Mouse (Mus musculus) monocyte, adult 2 months (primary cell): ENCODE measurements around the gene Sfrp2.

ENCODE experiments used
- DNase-seq, 2 experiments: peaks; one replicate each; pipeline ENCODE4 v3.0.0; 2022; ENCODE audit warnings: low spot score in 2 of 2, low read depth in 1 of 2

The Sfrp2 gene

DNA sequence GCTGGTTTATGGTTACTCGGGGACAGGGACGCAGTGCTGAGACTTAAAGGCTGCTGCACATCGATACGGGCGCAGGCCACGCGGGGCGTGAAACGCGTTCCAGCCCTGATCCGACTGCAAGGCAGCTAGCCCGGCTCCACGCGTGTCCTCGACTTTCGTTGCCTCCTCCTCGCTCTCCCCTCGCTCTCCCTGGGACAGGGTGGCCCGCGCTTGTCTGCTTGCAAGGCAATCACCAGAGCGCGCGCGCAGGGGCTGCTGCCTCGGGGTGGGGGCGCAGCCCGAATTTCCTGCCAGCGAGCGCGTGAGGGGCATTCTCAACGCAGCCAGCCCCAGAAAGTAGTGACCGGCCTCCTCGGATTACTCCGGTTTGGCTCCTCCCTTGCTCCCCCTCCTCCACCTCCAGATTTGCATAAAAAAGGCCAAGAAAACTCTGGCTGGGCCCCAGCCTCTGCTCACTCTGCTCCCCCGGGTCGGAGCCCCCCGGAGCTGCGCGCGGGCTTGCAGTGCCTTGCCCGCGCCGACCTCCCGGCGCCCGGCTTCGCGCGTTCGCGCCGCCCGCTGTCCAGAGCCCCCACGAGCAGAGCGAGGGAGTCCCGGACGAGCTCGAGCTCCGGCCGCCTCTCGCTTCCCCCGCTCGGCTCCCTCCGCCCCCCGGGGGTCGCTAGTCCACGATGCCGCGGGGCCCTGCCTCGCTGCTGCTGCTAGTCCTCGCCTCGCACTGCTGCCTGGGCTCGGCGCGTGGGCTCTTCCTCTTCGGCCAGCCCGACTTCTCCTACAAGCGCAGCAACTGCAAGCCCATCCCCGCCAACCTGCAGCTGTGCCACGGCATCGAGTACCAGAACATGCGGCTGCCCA lies at the start of gene Sfrp2:
Gene Sfrp2 (plus strand): TSS at position 451 of the 855 bp plus-strand sequence.
- no peak for DNase-seq

DNA sequence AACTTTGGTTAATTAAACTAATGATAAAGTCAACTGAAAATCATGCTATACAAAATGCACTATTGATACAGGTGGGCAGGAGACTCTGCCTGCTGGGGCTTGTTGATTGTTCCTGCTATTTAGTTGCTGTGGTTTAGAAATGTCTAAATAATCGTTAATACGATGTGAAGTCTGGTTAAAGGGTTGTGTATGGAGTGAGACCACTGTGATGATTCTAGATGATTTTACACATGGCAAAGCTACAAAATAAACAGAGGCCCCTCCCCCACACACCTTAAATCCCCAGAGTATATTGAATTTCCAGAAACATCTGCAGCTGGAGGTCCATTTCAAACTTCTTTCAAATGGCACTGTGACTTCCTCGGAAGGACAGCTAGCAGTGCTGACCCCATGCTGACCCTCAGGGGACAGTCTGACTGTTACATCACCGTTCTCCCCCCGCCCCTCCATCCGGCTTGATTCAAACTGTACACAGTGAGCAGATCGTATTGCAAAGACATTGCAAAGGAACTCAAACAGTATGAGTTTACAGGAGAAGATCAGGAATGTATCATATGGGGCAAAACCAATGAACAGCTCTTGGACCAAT lies 48.4 kb upstream of the Sfrp2 start:
- DNase-seq = no peak

DNA sequence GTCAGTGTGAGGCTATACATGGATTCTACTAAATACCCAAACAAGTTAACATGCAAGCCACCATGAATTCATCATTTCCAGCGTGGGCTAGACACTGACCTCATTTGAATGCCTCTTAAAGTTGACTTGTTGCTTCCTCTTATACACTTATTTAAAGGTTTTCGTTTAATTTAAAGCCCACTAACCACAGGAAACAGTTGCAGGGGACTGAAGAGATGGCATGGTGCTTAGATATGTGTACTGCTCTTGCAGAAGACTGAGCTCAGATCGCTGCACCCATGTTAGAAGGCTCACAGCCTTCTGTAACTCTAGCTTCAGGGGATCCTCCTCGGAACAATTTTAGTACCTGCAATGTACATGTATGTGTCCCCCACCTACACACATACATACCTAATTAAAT lies 47.5 kb upstream of the Sfrp2 start:
- DNase-seq = no peak

DNA sequence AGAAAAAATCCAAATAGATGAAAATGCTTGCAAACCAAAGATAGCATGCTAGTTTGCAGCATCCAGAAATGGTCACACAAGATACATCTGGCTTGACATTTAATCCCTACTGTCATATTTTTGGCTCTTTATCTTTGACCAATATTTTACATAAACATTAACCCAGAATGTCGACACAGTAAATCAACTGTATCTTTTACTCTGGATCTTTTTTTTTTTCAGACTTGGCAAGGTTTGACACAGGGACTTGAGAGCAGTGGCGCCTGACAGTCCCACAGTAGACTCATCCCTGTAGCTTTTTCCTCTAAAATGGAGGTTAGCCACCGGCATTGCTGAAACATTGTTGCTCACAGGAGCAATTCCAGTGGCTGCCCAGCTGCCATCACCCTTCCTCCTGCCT lies 37.9 kb upstream of the Sfrp2 start:
- DNase-seq = no peak

DNA sequence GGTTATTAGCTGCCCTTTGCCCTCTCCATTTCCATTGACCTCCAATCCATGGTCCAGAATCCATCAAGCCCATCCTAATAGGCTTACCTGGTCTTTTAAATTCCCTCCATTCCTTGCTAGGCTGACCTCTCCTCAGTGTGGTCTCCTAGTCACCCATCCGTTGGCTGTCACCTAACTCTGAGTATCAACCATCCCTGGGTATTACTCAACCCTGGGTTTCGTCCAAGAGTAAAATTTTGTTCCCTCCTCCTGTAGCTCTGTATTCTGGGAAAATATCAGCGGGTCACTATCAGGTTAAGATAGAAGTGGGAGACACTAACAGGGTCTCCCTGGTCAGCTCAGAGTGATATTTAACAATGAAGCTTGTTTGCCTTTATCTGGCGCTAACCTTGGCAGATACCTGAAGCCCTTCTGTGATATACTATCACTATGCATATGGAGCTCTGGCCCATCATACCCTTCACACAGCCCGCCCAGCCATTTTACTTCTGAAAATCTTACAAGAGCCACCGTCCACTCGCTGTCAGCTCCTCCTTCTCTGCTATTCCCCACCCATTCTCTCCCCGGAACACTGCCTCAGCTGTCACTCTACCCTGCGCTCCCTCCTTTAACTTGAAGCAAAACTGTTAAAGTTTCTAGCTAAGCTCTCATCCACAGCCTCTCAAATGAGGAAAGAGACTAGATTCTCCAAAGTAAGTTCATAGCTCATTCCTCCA lies 37.3 kb upstream of the Sfrp2 start:
- DNase-seq = no peak

DNA sequence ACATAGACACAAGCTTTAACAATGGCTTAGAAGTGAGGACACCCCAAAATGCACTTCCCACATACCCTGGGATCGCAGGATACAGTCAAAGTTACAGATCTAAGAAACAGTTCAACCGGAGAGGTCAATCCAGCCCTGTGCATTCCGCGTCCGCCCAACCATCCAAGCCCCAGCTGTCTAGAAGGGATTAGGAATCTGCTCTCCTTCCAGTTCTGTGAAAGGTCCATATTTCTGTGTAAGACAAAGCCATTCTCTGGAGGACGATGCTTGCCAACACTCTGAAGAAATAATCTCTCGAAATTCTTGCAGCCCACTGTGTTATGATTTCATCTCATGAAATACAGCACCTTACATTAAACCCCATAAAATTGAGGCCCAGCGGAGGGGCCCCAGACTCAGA lies 32.1 kb upstream of the Sfrp2 start:
- DNase-seq = no peak

DNA sequence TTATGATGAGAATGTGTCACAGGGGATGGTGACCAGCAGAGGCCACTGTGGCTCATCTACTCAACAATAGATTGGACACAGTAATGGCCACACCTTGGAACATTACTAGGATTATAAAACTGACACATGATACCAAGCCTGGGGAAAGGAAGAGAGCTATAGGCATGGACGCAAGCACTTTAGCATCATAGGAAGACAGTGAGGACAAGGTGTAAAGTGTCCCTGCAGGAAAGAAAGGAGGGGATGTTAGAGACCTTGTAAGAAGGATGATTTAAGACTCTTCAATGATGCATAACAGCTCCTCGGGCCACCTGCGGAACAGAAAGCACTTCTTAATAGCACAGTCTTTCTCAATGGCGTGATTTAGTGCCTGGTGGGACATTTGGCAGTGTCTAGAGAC lies 29.1 kb upstream of the Sfrp2 start:
- no peak for DNase-seq

DNA sequence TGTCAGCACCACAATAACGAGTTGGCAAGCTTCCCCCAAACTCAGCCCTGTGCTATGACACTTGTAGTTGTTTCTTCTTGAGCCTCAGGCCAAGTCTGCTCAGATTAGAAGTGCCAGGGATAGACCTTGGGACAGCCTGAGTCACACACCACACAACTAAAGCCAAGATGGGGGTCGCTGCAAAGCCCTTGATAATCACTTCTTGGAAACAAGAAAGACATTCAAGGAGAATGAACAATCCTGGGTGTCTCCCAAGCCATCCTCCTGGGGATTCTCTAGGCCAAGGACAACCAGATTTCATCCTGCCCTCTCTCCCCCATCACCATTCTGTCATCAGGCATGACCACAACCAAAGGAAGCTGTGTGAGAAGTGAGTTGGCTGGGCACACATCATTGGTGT lies 25.9 kb upstream of the Sfrp2 start:
- DNase-seq = no peak

DNA sequence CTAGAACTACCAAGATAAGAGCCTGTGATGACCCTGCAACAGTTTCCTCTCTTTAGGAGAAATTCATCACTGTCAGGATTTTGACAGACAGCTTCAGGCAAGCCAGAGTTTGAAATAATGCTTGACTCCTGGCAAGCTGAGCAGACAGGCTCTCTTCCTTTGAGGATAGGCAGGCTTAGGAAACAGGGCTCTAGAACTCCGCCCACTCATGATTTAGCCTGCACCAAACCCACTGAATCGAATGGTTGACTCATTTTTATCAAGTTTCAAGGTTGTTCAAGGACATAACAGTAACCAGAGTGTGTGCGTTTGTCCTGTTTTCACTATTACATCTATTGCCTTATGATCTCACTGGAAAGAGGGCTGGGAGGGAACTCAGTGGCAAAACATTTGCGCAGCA lies 18.8 kb upstream of the Sfrp2 start:
- no peak for DNase-seq

DNA sequence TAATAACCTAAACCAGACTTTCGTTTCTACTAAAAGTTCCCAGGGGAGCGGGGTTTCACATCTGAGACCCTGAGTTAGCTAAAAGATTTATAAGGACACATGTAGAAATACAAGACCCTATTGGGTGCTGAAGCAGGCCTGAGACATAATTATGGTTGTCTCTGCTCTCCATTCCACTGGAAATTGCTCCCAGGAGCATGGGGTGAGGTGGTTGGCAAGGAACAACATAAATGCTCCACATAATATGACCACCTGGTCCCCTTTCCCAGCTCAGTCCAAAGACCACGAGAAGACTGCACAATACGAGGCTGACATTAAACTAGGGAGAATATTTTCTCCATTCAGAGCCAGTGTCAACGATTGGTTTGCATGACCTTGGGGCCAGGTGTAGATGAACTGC lies 18.2 kb upstream of the Sfrp2 start:
- DNase-seq = no peak

DNA sequence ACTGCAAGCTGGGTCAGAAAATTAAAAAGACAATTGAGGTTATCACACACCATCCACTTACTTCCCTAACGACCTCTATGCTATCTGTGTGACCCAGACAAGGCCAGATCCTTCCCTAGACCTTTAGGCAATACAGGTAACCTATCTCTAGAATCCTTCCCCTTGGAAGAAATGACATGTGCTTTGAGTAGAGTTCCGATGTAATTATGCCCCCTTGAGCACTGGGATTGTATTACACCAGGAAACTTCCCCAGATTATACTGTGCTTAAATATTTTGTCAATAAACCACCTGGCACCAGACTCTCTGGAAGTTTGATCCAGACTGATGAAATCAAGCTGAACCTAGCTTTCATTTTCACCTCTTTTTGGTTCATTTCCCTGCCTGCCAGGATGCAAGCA lies 14.5 kb upstream of the Sfrp2 start:
- no peak for DNase-seq

DNA sequence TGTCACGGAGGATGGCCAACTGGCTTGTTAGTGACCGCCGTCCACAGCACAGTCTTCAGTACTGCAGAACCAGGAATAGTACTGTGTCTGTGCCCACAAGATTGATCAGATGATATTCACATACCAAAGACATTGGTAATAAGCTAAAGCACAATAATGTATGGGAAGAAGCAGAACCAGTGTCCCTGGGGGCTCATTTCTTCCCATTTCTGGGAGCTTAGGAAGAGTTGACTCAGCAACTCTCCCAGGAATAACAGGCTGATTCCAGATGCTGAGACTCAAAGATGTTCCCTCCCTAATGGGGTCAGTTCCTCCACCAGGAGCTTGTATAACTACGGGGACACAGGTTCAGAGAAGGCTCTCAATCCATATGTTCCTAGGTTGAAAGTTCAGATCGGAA lies 13.9 kb upstream of the Sfrp2 start:
- no peak for DNase-seq

DNA sequence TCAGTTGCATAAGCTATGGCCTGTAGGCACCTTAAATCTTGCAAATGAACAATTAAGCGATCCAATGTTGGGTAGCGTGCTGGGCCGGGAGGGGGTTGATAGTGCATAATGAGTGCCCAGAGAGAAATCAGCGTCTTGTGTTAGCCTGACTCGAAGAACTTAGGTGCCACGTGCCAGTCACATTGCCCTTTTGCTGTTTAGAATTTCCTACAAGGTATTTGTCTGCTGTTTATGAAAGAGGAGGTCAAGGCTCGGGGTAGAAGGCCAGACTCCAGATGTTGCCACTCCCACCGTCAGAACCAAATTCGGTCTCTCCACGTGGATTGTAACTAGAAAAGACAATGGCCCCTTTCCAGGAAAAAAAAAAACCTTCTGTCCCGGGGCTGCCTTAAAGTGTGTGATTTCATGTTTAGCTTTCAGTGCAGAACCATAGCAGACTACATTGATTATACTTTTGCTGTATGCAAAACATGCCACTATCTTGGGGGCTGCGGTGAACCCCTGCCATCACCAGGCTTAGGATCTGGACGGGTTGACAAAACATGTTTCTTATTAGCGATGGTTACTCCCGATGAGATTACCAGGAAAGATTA lies 11.0 kb upstream of the Sfrp2 start:
- no peak for DNase-seq

DNA sequence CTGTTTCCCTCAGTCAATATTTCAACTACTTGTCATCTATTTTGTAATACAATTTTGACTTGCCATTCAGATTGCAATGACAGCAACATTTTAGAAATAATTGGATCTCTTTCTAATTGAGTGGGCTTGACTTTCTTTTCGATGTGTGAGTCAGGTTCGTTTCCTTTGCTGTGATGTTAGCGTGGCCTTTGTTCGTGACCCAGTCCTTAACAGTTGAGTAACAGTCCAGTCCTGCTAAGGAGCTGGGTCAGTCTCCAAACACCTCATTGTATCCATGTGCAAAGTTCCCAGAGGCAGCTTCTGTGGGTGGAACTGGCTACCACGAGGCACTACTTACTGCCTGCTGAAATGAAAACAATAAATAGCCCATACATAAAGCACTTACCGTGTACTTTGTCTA lies 10.5 kb upstream of the Sfrp2 start:
- no peak for DNase-seq

DNA sequence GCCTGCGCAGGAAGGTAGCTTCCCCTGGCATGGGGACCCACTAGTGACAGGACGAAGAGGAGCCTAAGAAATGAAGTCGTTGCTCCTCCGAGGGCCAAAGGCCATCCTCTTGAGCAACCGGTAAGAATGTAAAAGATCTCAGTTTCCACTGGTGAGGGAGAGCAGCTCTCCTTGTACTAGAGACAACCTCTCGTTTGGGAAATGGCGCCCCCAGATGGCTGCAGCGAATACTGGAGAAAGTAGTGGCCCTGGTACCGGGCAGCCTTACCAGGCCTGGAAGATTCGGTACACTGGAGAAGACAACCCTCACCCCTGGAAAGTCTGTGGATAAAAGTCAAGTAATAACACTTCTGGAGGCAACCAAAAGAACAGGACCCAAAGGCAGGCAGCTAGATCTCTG lies 3.8 kb upstream of the Sfrp2 start:
- no peak for DNase-seq

DNA sequence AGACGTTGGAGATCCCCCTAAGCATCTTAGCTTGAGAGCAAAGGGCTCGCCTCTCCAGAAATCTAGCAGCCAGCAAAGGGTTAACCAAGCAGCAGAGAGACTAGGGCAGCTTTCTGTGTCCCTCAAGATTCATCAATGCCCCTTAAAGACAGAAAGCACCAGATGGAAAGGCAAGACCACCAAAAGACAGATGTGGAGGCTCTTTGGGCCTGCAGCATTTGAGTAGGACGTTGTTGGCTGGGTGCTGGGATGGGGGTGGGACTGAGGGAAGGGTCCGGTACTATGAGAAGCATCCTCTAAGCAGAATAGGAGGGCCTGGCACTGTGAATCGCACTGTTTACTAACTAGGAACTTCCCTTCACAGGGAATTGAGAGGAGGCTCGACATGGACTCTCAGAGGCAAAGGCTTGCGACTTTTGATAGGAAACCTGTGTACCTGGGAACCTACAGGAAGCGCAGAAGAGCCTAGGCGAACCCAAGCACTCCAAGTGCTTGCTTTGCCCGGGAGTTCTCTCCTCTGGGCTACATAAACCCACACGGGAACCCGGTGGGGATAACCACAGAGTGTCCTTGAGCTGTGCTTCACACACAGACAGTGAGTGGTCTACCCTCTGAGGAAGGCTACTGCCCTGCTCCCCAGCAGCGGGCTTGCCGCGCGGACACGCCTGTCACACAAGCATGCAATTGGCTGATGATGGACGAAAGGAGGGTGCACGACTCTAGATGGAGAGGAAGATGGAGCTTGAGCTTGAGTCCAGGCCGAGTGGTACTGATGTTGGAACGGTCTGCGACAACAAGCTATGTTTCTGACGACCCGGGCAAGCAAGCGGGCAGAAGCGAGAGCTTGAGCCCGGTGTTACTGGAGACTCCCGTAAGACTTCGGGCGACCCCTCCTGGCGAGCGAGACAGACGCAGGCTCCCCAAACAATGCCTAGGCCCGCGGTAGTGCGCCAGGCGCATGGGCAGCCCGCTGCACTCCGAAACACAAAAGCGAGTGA lies 2.3 kb upstream of the Sfrp2 start:
- DNase-seq = no peak

DNA sequence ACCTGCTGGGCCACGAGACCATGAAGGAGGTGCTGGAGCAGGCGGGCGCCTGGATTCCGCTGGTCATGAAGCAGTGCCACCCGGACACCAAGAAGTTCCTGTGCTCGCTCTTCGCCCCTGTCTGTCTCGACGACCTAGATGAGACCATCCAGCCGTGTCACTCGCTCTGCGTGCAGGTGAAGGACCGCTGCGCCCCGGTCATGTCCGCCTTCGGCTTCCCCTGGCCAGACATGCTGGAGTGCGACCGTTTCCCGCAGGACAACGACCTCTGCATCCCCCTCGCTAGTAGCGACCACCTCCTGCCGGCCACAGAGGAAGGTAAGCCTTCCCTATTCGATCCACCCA lies 577 bp downstream of the Sfrp2 start:
- DNase-seq = no peak

DNA sequence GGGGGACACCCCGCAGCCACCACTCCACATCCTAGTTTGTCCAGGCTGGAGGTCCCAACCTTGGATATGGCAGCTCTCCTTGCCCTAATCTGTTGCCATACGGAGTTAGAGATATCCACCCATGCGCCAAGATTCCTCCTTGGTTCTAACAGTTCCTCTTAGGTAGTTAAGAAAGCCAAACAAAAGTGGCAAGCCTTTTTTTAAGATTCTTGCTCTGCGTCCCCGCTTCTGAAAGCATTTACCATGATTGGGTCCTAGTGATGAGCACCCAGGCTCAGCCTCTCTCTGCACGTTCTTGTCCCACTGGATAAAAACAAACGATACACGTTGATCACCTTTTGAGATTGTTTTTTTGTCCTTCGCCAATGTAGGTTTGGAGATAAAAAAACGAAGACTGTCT lies 1.0 kb downstream of the Sfrp2 start:
- no peak for DNase-seq

DNA sequence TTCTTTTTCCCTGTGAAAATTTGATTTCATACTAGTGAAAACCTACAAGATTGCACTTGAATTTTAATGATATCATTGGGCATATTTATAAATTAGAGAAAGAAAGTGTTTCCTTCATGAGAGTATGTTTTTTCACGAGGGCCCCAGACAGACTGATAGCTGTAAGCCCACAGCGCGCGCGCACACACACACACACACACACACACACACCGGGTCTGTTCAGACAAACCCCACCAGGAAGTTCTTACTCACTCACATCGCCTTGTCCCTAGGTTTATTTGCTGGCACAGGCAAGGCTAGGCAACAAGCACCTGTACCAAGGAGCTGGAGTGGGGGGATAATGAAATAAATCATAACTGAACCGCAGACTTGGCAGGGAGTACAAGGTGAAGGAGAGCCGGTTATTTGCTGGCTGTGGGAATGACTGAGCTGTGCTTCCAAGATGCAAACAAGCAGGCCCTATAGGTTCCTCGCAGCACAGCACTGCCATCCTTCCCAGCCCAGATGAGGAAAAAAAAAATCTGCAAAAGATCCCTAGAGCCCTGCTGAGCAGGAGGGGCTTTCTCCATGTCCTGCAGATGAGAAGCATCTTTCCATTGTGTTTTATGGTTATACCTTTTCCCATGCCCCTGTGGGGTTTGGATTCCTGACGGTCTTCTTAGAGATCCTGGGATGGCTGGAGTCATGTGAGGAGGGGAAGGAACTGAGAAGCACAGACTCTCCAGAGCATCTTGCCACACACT lies 2.3 kb downstream of the Sfrp2 start:
- no peak for DNase-seq

DNA sequence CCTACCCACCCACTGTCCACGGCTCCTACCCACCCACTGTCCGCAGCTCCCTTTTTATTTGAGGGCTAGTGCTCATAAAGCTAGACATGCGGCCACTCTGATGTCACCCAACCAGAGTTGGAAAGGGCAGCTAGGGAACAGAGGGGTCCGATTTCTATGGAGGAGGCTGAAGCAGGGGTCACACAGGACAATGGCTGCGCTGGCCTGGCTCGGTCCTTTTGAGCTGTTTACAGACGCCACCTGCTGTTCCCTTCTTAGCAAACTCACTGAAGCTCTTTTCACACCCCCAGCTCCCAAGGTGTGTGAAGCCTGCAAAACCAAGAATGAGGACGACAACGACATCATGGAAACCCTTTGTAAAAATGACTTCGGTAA lies 2.9 kb downstream of the Sfrp2 start:
- DNase-seq = no peak
